Mouse (Mus musculus) heart, embryonic 13.5 days (tissue): ENCODE measurements around the gene Vax2. TPM values are rescaled to one million over a fixed set of nuclear protein-coding genes. Genes with fewer than 3 reads are reported as not detected.

Experiments used
- ATAC-seq: fragments of 200-750 bp; cut with Nextera tagmentation; 2 replicates; pipeline ENCODE4 v1.8.0; 2017; ENCODE audit warnings: moderate TSS enrichment; ENCODE audit not compliant: insufficient number of reproducible peaks, low FRiP score, low TSS enrichment; ENCODE audit errors: extremely low read depth
- H3K27ac ChIP-seq: fragments of 300-500 bp; sonication (generic); replicated peaks from 2 replicates; pipeline ENCODE4 v1.5.1; 2015; ENCODE audit warnings: moderate library complexity, mild to moderate bottlenecking, inconsistent platforms
- H3K27me3 ChIP-seq: fragments of 300-500 bp; sonication (generic); replicated peaks from 2 replicates; pipeline ENCODE4 v1.6.1; 2015; ENCODE audit warnings: mild to moderate bottlenecking, inconsistent platforms
- H3K36me3 ChIP-seq: fragments of 300-500 bp; sonication (generic); 2 replicates; pipeline ENCODE4 v1.6.1; 2015; ENCODE audit warnings: mild to moderate bottlenecking, inconsistent platforms
- H3K4me1 ChIP-seq: fragments of 300-500 bp; sonication (generic); 2 replicates; pipeline ENCODE4 v1.6.1; 2015; ENCODE audit warnings: inconsistent platforms
- H3K4me2 ChIP-seq: fragments of 300-500 bp; sonication (generic); 2 replicates; pipeline ENCODE4 v1.6.1; 2015; ENCODE audit warnings: inconsistent platforms, mild to moderate bottlenecking, moderate library complexity
- H3K4me3 ChIP-seq: fragments of 300-500 bp; sonication (generic); 2 replicates; pipeline ENCODE4 v1.5.1; 2015; ENCODE audit warnings: moderate library complexity, mild to moderate bottlenecking, inconsistent platforms
- H3K9ac ChIP-seq: fragments of 300-500 bp; sonication (generic); 2 replicates; pipeline ENCODE4 v1.6.1; 2015; ENCODE audit warnings: inconsistent platforms, mild to moderate bottlenecking, moderate library complexity
- H3K9me3 ChIP-seq: fragments of 300-500 bp; sonication (generic); 2 replicates; pipeline ENCODE4 v1.6.1; 2016; ENCODE audit warnings: inconsistent platforms
- WGBS: fragments of 180-500 bp; shearing (Covaris S2); methylation state at CpG from one replicate; pipeline ENCODE4 v1.1.7; 2015; ENCODE audit warnings: mixed read lengths; 5-methylcytosine and 5-hydroxymethylcytosine counted together
- polyA plus RNA-seq: library from polyadenylated mRNA; unstranded; fragments of >200 nt; fragmentation: Nextera tagmentation; extraction: Ambion mirVana; gene quantifications from 2 replicates; pipeline ENCODE4 v1.2.1, GENCODE M21; 2015

Vax2 gene
- polyA plus RNA-seq, 1 experiment from 2014 or later = not detected

- H3K27me3 ChIP-seq = peaks cover 99% of the 10 kb centered on the region
- H3K36me3 ChIP-seq = no peaks in the 10 kb centered on the region
- peaks cover 38% of the 10 kb centered on the region for H3K4me1 ChIP-seq
- whole genome bisulfite sequencing = 6% methylated on average over 12 of the region's 12 CpGs
- H3K27ac ChIP-seq = no peak overlapping the region
- H3K9me3 ChIP-seq = no peaks in the 10 kb centered on the region
- no peak overlapping the region for H3K9ac ChIP-seq
- ATAC-seq = no peak
- no peak overlapping the region for H3K4me2 ChIP-seq
- H3K4me3 ChIP-seq = no peak overlapping the region
These were observed 2.4 kb downstream of the Vax2 start for GRCm38 (mm10) chr6:83713271-83714136.

- Histone ChIP-seq H3K4me2 (peak overlapping the region; percentile 34), H3K27me3 (peaks cover 99% of the 10 kb centered on the region), H3K27ac (no peak overlapping the region), H3K4me3 (0 out of 2 replicates have a peak overlapping the region, but pooled peaks have one; percentile 20), H3K9ac (no peak overlapping the region), H3K9me3 (no peaks in the 10 kb centered on the region), H3K36me3 (no peaks in the 10 kb centered on the region), H3K4me1 (peaks cover 38% of the 10 kb centered on the region)
- 2% methylated on average over 34 of the region's 34 CpGs for WGBS
- ATAC-seq = no peak
These were observed 3.4 kb downstream of the Vax2 start for GRCm38 (mm10) chr6:83714221-83715123.

GRCm38 (mm10) chr6:83715461-83716196 lies 4.6 kb downstream of the Vax2 start:
- ATAC-seq = no peak
- H3K4me1 ChIP-seq = peaks cover 31% of the 10 kb centered on the region
- peak overlapping the region; percentile 34 for H3K4me2 ChIP-seq
- H3K36me3 ChIP-seq = no peaks in the 10 kb centered on the region
- no peak overlapping the region for H3K9ac ChIP-seq
- H3K9me3 ChIP-seq = no peaks in the 10 kb centered on the region
- peak overlapping the region; percentile 20 for H3K4me3 ChIP-seq
- H3K27ac ChIP-seq = no peak overlapping the region
- H3K27me3 ChIP-seq = peaks cover 99% of the 10 kb centered on the region
- 3% methylated on average over 30 of the region's 30 CpGs for WGBS

DNA sequence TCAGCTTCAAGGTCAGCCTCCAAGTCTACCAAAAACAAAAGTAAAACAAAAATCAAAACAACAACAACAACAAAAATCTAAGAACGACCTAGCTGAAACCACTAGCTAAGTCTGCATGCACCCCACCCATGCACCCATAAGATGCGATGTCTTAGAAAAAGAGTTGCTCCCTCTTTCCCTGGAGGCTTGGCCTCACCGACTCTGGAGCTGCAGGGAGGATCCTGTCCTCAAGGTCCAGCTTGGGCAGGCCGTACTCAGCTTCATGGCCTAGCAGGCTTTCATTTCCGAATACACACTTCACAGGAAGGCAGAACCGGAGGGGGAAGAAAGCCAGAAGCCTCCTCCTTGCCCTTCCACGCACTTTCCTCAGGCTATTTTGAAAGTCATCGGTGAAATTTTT lies 6.0 kb downstream of the Vax2 start:
- Histone ChIP-seq H3K9ac (no peak overlapping the region), H3K4me3 (no peak overlapping the region), H3K36me3 (no peaks in the 10 kb centered on the region), H3K9me3 (no peaks in the 10 kb centered on the region), H3K4me1 (peaks cover 17% of the 10 kb centered on the region), H3K27ac (no peak overlapping the region), H3K27me3 (peaks cover 99% of the 10 kb centered on the region), H3K4me2 (no peak overlapping the region)
- 4% methylated on average over 8 of the region's 8 CpGs for WGBS
- ATAC-seq = no peak

DNA sequence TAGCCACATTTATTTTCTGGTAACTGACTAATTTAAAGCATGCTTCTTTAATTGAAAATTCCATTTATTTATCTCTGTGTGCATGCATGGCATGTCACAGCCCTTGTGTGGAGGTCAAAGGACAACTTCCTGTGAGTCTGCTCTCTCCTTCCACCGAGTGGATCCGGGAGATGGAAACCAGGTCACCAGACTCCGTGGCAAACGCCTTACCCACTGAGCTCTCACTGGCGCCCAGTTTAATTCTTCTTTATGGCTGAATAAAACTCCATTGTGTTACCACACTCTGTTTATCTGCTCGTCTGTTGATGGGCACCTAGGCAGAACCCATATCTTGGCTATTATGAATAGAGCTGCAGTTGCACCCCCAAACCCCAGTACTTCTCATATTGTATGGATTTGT lies 11.5 kb downstream of the Vax2 start:
- Histone ChIP-seq H3K27ac (no peak overlapping the region), H3K9me3 (no peaks in the 10 kb centered on the region), H3K9ac (no peak overlapping the region), H3K4me1 (no peaks in the 10 kb centered on the region), H3K4me3 (no peak overlapping the region), H3K4me2 (no peak overlapping the region), H3K36me3 (no peaks in the 10 kb centered on the region), H3K27me3 (peaks cover 90% of the 10 kb centered on the region)
- WGBS = 19% methylated on average over 6 of the region's 6 CpGs
- ATAC-seq = no peak

- Histone ChIP-seq H3K4me1 (no peaks in the 10 kb centered on the region), H3K27me3 (peaks cover 78% of the 10 kb centered on the region), H3K27ac (no peak overlapping the region), H3K36me3 (no peaks in the 10 kb centered on the region), H3K9ac (no peak overlapping the region), H3K4me2 (no peak overlapping the region), H3K9me3 (no peaks in the 10 kb centered on the region), H3K4me3 (no peak overlapping the region)
- ATAC-seq = no peak
- 34% methylated on average over 4 of the region's 4 CpGs for WGBS
These were observed 16.1 kb downstream of the Vax2 start for GRCm38 (mm10) chr6:83727178-83727577.

- H3K27me3 ChIP-seq = peaks cover 75% of the 10 kb centered on the region
- H3K4me1 ChIP-seq = no peaks in the 10 kb centered on the region
- no peak overlapping the region for H3K4me3 ChIP-seq
- 88% methylated on average over 3 of the region's 3 CpGs for WGBS
- no peak overlapping the region for H3K27ac ChIP-seq
- H3K9ac ChIP-seq = no peak overlapping the region
- ATAC-seq = no peak
- H3K4me2 ChIP-seq = no peak overlapping the region
- no peaks in the 10 kb centered on the region for H3K36me3 ChIP-seq
- H3K9me3 ChIP-seq = no peaks in the 10 kb centered on the region
These were observed 17.4 kb downstream of the Vax2 start for GRCm38 (mm10) chr6:83728488-83728887.

- Histone ChIP-seq H3K27ac (no peak overlapping the region), H3K9me3 (peaks cover 5% of the 10 kb centered on the region), H3K27me3 (peaks cover 72% of the 10 kb centered on the region), H3K36me3 (no peaks in the 10 kb centered on the region), H3K4me2 (no peak overlapping the region), H3K9ac (no peak overlapping the region), H3K4me1 (no peaks in the 10 kb centered on the region), H3K4me3 (no peak overlapping the region)
- 66% methylated on average over 14 of the region's 14 CpGs for WGBS
- no peak for ATAC-seq
These were observed 18.4 kb downstream of the Vax2 start for GRCm38 (mm10) chr6:83729350-83729970.

DNA sequence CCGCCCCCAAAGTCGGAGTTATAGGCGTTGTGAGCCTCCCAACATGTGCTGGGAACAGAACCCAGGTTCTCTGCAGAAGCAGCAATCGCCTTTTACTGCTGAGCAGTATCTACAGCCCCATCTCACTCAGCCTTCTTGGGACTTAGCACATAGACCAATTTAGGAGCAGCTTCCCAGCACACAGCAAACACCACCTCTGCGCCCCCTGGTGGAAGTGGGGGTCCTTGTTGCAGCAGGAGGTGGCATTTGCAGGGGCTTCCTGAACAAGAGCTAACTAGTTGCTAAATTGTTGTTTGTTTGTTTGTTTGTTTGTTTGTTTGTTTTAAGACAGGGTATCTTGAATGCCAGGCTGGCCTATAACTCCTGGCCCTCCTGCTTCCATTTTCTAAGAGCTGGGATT lies 20.1 kb downstream of the Vax2 start:
- peaks cover 8% of the 10 kb centered on the region for H3K9me3 ChIP-seq
- H3K9ac ChIP-seq = no peak overlapping the region
- no peaks in the 10 kb centered on the region for H3K4me1 ChIP-seq
- ATAC-seq = no peak
- no peaks in the 10 kb centered on the region for H3K36me3 ChIP-seq
- H3K27ac ChIP-seq = no peak overlapping the region
- H3K27me3 ChIP-seq = peaks cover 76% of the 10 kb centered on the region
- H3K4me2 ChIP-seq = no peak overlapping the region
- whole genome bisulfite sequencing = 22% methylated on average over 5 of the region's 5 CpGs
- H3K4me3 ChIP-seq = no peak overlapping the region

GRCm38 (mm10) chr6:83737311-83737710 lies 26.2 kb downstream of the Vax2 start:
- Histone ChIP-seq H3K27ac (no peak overlapping the region), H3K36me3 (no peaks in the 10 kb centered on the region), H3K9ac (peak overlapping the region; percentile 19; the same call in 1 of the 2 replicates), H3K9me3 (peaks cover 8% of the 10 kb centered on the region), H3K4me3 (no peak overlapping the region), H3K4me1 (no peaks in the 10 kb centered on the region), H3K27me3 (peaks cover 68% of the 10 kb centered on the region), H3K4me2 (no peak overlapping the region)
- 25% methylated on average over 13 of the region's 13 CpGs for WGBS
- ATAC-seq = no peak
